Comparison of ENCODE assay signal across 9 mouse cellular contexts in the genomic region with DNA sequence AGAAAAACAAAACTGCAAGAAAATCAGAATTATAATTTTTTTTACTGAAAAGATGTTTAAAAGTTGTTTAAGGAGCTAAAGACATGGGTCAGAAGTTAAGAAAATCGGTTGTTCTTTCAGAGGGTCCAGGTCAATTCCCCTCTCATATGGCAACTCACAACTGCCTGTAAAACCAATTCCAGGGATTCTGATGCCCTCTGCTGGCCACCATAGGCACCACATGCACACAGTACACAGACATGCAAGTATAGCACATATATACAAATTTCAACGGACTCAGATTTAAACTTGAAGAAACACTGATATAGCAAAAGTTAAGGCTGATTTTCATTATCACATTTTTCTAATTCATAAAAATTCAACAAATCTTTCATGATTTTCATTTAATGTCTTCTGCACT. TPM values are rescaled to one million over a fixed set of nuclear protein-coding genes. Genes with fewer than 3 reads are reported as not detected.
DNase-seq lines count a peak whose midpoint lies in the region; ATAC-seq lines count a peak whose summit lies in the region.
"Had no signal": no experiment of that assay in that cellular context is flagged by ENCODE, and none has a peak within 500 bp of the region (broad histone marks: within the 10 kb centered on the region; RNA-seq: fewer than 3 reads in every experiment).

No protein-coding gene starts in this region.

- no peaks in the 10 kb centered on the region for H3K9me3 ChIP-seq in midbrain, embryonic 10.5 days (replicated peaks)
- no peaks in the 10 kb centered on the region for H3K9me3 ChIP-seq in midbrain, embryonic 11.5 days (ENCODE audit: control insufficient read depth, low read length)
- H3K9me3 ChIP-seq: hindbrain, embryonic 15.5 days had no signal

- no peak overlapping the region for H3K4me2 ChIP-seq in midbrain, embryonic 11.5 days
- H3K4me2 ChIP-seq: hindbrain, embryonic 15.5 days had no signal

- H3K9ac ChIP-seq in midbrain, embryonic 11.5 days (ENCODE audit: low read length) = no peak overlapping the region
- H3K9ac ChIP-seq: hindbrain, embryonic 15.5 days had no signal

- no peak overlapping the region for H3K27ac ChIP-seq in midbrain, embryonic 10.5 days (replicated peaks)
- no peak overlapping the region for H3K27ac ChIP-seq in midbrain, embryonic 11.5 days (ENCODE audit: low read depth, low read length)
- H3K27ac ChIP-seq: hindbrain, embryonic 15.5 days had no signal

- no peaks in the 10 kb centered on the region for H3K4me1 ChIP-seq in midbrain, embryonic 10.5 days
- no peaks in the 10 kb centered on the region for H3K4me1 ChIP-seq in midbrain, embryonic 11.5 days (ENCODE audit: control insufficient read depth, insufficient read depth, low read length)
- H3K4me1 ChIP-seq: hindbrain, embryonic 15.5 days had no signal

- DNase-seq in embryo, embryonic 10 days (ENCODE audit: low spot score) = peak; percentile 14
- DNase-seq in embryo, embryonic 9.5 days (ENCODE audit: extremely low spot score) = no peak
- DNase-seq in midbrain, embryonic 10.5 days (ENCODE audit: low spot score) = peak; percentile 16
- no peak for DNase-seq in midbrain, embryonic 11.5 days (ENCODE audit: low spot score, missing footprints)
- DNase-seq in c-Kit-positive CD71-positive TER-119-positive erythroid progenitor cells, embryonic 14.5 days (ENCODE audit: low spot score) = peak; percentile 51
- no peak for DNase-seq in left cerebral cortex, adult 11 months (ENCODE audit: low spot score)
- no peak for DNase-seq in gastrocnemius, postnatal 25 days

- H3K4me3 ChIP-seq in midbrain, embryonic 10.5 days = no peak overlapping the region
- H3K4me3 ChIP-seq in midbrain, embryonic 11.5 days (ENCODE audit: low read depth, low read length) = no peak overlapping the region
- H3K4me3 ChIP-seq: hindbrain, embryonic 15.5 days had no signal

- no peaks in the 10 kb centered on the region for H3K36me3 ChIP-seq in midbrain, embryonic 10.5 days
- no peaks in the 10 kb centered on the region for H3K36me3 ChIP-seq in midbrain, embryonic 11.5 days (ENCODE audit: control insufficient read depth, insufficient read depth, low read length)
- H3K36me3 ChIP-seq: hindbrain, embryonic 15.5 days had no signal

- WGBS in midbrain, embryonic 10.5 days = 85% methylated on average over 2 of the region's 2 CpGs
- WGBS in midbrain, embryonic 11.5 days = 83% methylated on average over 2 of the region's 2 CpGs

- no peaks in the 10 kb centered on the region for H3K27me3 ChIP-seq in midbrain, embryonic 10.5 days (ENCODE audit: low read depth, poor library complexity, severe bottlenecking)
- no peaks in the 10 kb centered on the region for H3K27me3 ChIP-seq in midbrain, embryonic 11.5 days (ENCODE audit: control insufficient read depth, insufficient read depth, low read length)
- H3K27me3 ChIP-seq: hindbrain, embryonic 15.5 days had no signal

- ATAC-seq in midbrain, embryonic 11.5 days (ENCODE audit: low FRiP score) = no peak
- peak; percentile 56; the same call in 1 of the 2 replicates for ATAC-seq in neutrophil, adult 5-6 weeks (ENCODE audit: extremely low read depth, insufficient number of reproducible peaks, low FRiP score, poor library complexity, severe bottlenecking)

RNA-seq across cellular contexts. Expression of gene Fam126b, which starts 6.9 kb away (rescaled TPM):
- 5.2 and 7.7 TPM in 2 replicates for polyA plus RNA-seq in midbrain, embryonic 10.5 days (2016; fragmentation: Nextera tagmentation; extraction: Ambion mirVana)
- 7.2 and 8.5 TPM in 2 replicates for polyA plus RNA-seq in midbrain, embryonic 11.5 days (2014; fragmentation: Nextera tagmentation; extraction: Ambion mirVana)
- total RNA-seq in neutrophil, adult 5-6 weeks (2017) = 12.9 and 22.0 TPM in 2 replicates
- 10 to 100 TPM; 11.2 to 11.3 TPM for total RNA-seq in gastrocnemius, postnatal 25 days (2021)

RNA-seq across cellular contexts. Expression of gene Ndufb3, which starts 7.0 kb away (rescaled TPM):
- polyA plus RNA-seq in midbrain, embryonic 10.5 days (2016; fragmentation: Nextera tagmentation; extraction: Ambion mirVana) = 144 and 148 TPM in 2 replicates
- polyA plus RNA-seq in midbrain, embryonic 11.5 days (2014; fragmentation: Nextera tagmentation; extraction: Ambion mirVana) = 157 and 161 TPM in 2 replicates
- total RNA-seq in neutrophil, adult 5-6 weeks (2017) = 15.7 and 16.8 TPM in 2 replicates
- total RNA-seq in gastrocnemius, postnatal 25 days (2021) = 100 to 1,000 TPM; 162 to 175 TPM

Comparison
In these comparisons a context has a peak if more than half of its experiments do, and no peak if none do; other contexts are left out.
1. DNase-seq: peak in embryo, embryonic 10 days (single experiment), midbrain, embryonic 10.5 days (single experiment) and c-Kit-positive CD71-positive TER-119-positive erythroid progenitor cells, embryonic 14.5 days (single experiment); none in embryo, embryonic 9.5 days (single experiment), midbrain, embryonic 11.5 days (single experiment), left cerebral cortex, adult 11 months (single experiment) and gastrocnemius, postnatal 25 days (single experiment).